Mouse (Mus musculus): Measurements from ENCODE around the gene Zc3h4. TPM values are rescaled to one million over a fixed set of nuclear protein-coding genes. Genes with fewer than 3 reads are reported as not detected.
A peak's percentile ranks its signal among the peaks of the same experiment; 100 is the strongest.

Gene Zc3h4
- polyA plus RNA-seq, 1 experiment from 2014 or later = 19.5 TPM

DNA sequence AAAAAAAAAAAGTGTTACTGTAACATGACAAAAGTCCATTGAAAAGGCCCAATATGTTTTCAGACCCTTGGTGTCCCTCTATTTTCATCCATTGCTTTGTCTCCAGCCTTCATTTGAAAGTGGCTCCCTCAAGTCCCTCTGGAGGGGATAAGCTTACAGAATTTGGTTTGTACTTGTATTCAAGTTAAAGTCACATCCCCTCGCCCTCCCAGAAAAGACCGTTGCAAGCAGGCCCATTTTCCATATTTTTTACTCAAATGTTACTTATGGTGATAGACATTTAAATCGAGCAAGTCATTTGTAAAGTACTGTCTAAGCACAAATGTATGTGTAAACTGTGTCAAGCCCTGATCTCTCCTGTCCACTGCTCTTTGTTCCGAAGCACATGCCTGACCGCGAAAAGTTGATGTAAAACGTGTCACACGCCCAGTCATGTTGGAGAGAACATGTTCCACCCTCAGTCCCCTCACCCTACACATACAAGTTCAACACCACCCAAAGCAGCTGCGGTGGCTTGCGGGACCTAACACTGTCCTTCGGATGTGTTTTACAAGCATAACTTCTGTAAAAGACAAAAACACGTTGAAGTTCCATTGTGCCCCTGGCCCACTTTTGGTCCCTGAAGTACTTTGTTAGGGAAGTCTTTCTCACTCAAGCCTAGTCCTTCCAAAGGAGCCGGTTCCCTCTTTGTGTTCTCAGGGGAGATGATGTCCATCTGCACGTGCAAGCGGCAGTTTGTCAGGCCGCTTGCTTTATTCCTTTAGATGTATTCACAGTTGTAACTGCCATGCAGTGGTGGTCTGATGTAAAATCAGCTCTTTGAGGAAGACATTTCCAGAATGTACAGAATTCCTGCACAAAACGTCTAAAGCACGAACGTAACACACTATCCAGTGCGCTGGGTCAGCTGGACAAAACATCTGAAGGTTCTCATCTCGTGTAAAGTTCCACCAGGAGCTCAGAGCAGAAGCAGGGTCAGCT lies 2.5 kb downstream of the Zc3h4 start:
- peak overlapping the region; percentile 100 for H3K27ac ChIP-seq
- H3K36me3 ChIP-seq (ENCODE audit: poor library complexity, severe bottlenecking) = 0 out of 2 replicates have a peak, but pooled peaks cover 4% of the 10 kb centered on the region
- H3K4me1 ChIP-seq = peaks cover 39% of the 10 kb centered on the region
- peak overlapping the region; percentile 100 for H3K9ac ChIP-seq
- no peaks in the 10 kb centered on the region for H3K27me3 ChIP-seq
- no peaks in the 10 kb centered on the region for H3K9me3 ChIP-seq (replicated peaks)
- H3K4me3 ChIP-seq = peak overlapping the region; percentile 92
- 24% methylated on average over 21 of the region's 21 CpGs for WGBS
- ATAC-seq = no peak
- peak overlapping the region; percentile 72 for H3K4me2 ChIP-seq

DNA sequence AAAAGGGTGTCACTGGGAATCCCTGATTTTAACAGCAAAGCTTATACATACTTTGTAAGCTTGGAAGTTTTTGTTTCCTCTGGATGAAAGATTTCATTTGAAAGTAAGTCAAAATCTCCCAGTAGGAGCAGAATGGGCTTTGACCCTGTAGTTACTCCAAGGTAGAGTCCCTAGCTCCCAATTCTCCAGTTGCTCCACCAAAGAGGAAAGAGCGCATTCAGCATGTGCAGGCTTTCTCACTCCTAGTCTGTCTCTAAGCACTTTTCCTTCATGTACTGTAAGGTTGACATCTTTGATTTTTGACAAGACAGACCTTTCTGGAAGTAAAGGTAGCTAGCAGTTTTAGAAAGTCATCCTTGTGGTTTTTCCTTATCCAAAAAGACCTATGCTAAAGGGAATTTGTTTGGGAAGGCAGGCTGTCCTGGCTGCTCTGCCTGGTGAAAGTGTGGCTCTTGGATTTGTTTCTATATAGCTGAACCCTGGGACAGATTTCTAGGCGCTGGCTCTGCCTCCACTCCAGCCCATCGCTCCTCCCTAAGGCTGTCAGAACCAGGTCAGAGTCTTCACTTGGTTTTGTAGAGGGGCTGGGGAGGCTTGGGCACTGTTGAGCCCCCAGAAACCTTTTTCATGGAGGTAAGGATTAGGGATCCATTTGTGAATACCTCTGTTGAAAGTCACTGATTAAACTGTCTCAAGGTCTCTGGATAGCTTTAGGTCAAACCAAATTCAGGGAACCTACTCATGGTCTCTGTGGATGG lies 3.8 kb downstream of the Zc3h4 start:
- Histone ChIP-seq H3K27ac (peak overlapping the region; percentile 25), H3K4me1 (peaks cover 32% of the 10 kb centered on the region), H3K36me3 (ENCODE audit: poor library complexity, severe bottlenecking) (0 out of 2 replicates have a peak, but pooled peaks cover 5% of the 10 kb centered on the region), H3K4me2 (peak overlapping the region; percentile 30), H3K9ac (peak overlapping the region; percentile 58), H3K9me3 (replicated peaks) (no peaks in the 10 kb centered on the region), H3K4me3 (peak overlapping the region; percentile 12), H3K27me3 (no peaks in the 10 kb centered on the region)
- no peak for ATAC-seq
- 85% methylated on average over 3 of the region's 3 CpGs for WGBS

DNA sequence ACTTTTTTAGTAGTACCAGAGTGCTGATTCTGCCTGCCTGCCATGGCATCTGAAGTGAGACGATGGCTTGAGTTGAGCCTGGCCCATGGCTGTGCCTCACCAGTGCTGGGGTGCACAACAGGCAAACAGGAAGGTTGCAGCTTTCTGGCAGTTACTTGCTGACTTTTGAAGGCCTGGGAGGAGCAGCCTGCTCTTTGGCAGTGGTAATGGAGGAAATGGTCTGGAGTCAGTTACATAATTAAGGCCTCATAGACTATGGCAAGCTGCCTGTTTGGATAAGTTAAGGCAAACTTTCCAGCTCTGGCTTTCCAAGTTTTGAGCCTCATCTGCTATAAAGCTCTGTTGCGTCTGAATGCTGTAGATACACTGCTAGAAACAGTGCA lies 4.4 kb downstream of the Zc3h4 start:
- Histone ChIP-seq H3K4me1 (peaks cover 32% of the 10 kb centered on the region), H3K4me2 (peak overlapping the region; percentile 30), H3K36me3 (ENCODE audit: poor library complexity, severe bottlenecking) (0 out of 2 replicates have a peak, but pooled peaks cover 5% of the 10 kb centered on the region), H3K4me3 (peak overlapping the region; percentile 12; the same call in 1 of the 2 replicates), H3K27me3 (no peaks in the 10 kb centered on the region), H3K27ac (peak overlapping the region; percentile 25), H3K9ac (peak overlapping the region; percentile 58), H3K9me3 (replicated peaks) (no peaks in the 10 kb centered on the region)
- no peak for ATAC-seq
- WGBS = 82% methylated on average over 2 of the region's 2 CpGs

DNA sequence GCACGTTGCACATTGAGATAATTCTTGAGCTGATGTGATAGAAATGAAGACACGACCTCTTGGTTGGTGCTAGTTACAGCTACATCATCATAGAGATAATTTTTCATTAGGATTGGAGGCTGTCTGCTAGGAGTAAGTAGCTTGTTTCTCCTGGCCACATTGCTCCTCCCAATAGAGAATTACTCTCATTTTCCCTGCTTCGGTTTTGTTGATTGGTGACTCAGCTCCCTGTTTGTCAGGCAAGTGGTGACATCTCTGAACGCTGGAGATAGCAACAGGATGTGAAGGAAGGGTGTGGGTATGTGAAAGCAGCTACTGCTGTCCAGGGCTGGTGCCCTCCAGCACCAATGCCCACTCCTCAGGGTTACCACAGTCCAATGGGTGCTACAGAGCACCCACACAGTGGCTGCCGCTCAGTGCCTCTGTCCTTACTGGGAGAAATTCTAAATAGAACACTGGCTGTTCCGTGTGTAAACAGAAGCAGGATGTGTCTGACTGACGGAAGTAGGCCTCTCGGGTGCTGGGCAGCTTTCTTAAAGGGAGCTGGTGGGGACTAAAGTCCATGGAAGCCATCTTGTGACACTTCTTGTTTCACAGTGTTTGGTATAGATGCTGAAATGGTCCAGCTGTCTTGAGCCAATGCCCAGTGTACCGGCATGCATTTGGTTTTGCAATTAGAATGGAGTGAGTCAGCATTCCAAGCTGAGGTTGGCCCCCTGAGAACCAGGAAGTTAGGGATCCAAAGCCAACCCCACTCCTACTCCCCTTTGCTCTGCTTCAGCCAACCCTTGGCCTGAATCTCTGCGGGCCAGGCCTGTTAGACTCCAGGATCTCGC lies 5.0 kb downstream of the Zc3h4 start:
- Histone ChIP-seq H3K27me3 (no peaks in the 10 kb centered on the region), H3K4me3 (0 out of 2 replicates have a peak overlapping the region, but pooled peaks have one; percentile 7), H3K4me1 (peaks cover 32% of the 10 kb centered on the region), H3K9ac (peak overlapping the region; percentile 58), H3K4me2 (peak overlapping the region; percentile 38), H3K9me3 (replicated peaks) (no peaks in the 10 kb centered on the region), H3K36me3 (ENCODE audit: poor library complexity, severe bottlenecking) (peaks cover 10% of the 10 kb centered on the region), H3K27ac (peak overlapping the region; percentile 25)
- ATAC-seq = no peak
- 78% methylated on average over 11 of the region's 11 CpGs for WGBS

DNA sequence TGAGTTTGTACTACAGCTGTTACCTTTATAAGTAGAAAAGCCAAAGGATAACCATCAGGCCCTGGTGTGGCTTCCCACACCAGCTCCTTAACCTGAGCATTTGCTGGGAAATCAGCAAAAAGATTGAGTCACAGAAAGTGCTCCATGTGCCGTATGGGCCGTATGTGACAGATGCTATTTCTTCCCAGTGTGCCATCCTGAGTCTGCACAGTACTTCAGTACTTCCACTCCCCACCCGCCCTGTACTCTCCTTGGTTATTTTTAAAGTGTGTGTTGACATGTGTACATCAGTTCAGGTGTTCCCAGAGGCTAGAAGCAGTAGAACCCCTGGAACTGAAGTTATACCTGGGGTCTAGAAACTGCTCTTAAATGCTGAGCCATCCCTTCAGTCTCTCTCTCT lies 6.3 kb downstream of the Zc3h4 start:
- 92% methylated on average over 3 of the region's 3 CpGs for WGBS
- H3K4me1 ChIP-seq = peaks cover 41% of the 10 kb centered on the region
- ATAC-seq = no peak
- H3K9ac ChIP-seq = no peak overlapping the region
- no peak overlapping the region for H3K27ac ChIP-seq
- no peak overlapping the region for H3K4me2 ChIP-seq
- no peaks in the 10 kb centered on the region for H3K9me3 ChIP-seq (replicated peaks)
- H3K36me3 ChIP-seq (ENCODE audit: poor library complexity, severe bottlenecking) = peaks cover 17% of the 10 kb centered on the region
- H3K4me3 ChIP-seq = no peak overlapping the region
- H3K27me3 ChIP-seq = no peaks in the 10 kb centered on the region

DNA sequence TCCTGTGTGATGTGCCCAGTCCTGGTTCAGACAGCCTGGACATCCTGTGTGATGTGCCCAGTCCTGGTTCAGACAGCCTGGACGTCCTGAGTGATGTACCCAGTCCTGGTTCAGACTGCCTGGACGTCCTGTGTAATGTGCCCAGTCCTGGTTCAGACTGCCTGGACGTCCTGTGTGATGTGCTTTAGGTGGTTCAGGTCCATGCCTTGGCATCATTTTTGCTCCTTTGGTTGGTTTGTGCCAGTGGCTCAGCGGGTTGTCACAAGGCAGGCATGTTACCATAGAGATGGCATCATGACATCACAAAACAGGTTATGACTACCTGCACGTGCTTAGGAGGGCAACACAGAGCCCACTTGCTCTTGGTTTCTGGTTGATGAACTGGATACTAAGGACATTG lies 10.4 kb downstream of the Zc3h4 start:
- Histone ChIP-seq H3K27ac (no peak overlapping the region), H3K9ac (no peak overlapping the region), H3K9me3 (replicated peaks) (no peaks in the 10 kb centered on the region), H3K4me1 (peaks cover 34% of the 10 kb centered on the region), H3K36me3 (ENCODE audit: poor library complexity, severe bottlenecking) (peaks cover 30% of the 10 kb centered on the region), H3K4me2 (no peak overlapping the region), H3K27me3 (no peaks in the 10 kb centered on the region), H3K4me3 (no peak overlapping the region)
- no peak for ATAC-seq
- WGBS = 91% methylated on average over 5 of the region's 5 CpGs

DNA sequence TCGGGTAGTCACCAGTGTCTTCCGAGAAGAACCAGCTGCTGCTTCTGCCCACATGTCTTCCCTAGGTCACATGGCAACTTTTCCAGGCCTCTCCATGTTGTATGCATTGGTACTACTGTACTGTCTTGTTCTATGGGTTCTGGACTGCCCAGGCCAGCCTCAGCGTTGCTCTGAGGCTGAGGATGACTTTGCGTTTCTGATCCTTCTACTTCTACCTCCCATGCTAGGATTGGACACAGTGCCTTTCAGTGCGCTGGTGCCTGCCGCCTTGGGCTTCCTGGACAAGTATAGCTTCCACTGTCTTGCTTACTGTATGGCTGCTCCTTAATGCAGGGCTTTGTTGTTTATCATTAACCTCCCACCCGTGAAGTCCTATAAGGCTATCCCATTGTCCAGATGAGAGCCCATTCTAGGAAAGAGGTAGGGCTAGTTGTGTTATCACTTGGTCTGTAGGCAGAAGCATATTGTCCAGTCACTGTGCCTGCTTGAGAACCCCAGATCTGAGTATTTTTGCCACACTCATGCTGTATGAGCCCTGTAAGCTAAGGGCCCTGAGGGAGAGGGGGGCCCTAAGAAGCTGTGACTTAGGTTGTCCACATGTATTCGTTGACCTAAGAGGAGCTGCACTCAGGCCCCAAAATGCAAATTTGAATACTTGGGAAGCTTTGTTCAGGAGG lies 11.6 kb downstream of the Zc3h4 start:
- Histone ChIP-seq H3K36me3 (ENCODE audit: poor library complexity, severe bottlenecking) (peaks cover 42% of the 10 kb centered on the region), H3K9ac (0 out of 2 replicates have a peak overlapping the region, but pooled peaks have one; percentile 17), H3K4me3 (no peak overlapping the region), H3K4me1 (peaks cover 30% of the 10 kb centered on the region), H3K27ac (peak overlapping the region; percentile 11; the same call in 1 of the 2 replicates), H3K27me3 (no peaks in the 10 kb centered on the region), H3K4me2 (no peak overlapping the region), H3K9me3 (replicated peaks) (no peaks in the 10 kb centered on the region)
- ATAC-seq = no peak
- WGBS = 84% methylated on average over 8 of the region's 8 CpGs

DNA sequence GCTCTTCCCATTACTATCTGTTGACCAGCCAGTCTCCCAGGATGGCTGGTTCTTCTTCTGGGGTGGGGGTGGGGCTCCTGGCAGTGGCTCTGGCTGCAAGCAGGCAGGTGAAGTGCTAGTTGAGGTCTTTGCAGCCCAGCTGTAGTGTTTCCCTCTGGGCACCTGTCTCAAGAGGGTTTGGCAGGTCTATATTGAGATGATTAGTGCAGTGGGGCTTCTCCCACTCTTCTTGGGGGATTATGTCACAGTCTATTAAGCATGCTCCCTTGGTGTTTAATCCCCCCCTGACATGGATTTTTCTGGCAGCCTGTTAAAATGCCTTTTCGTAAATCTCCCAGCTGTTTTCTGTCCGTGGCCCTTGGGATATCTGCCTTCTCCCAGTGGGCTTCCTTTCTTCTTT lies 12.2 kb downstream of the Zc3h4 start:
- peaks cover 30% of the 10 kb centered on the region for H3K4me1 ChIP-seq
- 0 out of 2 replicates have a peak overlapping the region, but pooled peaks have one; percentile 17 for H3K9ac ChIP-seq
- H3K36me3 ChIP-seq (ENCODE audit: poor library complexity, severe bottlenecking) = peaks cover 48% of the 10 kb centered on the region
- no peak for ATAC-seq
- H3K27ac ChIP-seq = peak overlapping the region; percentile 11; the same call in 1 of the 2 replicates
- no peak overlapping the region for H3K4me2 ChIP-seq
- no peak overlapping the region for H3K4me3 ChIP-seq
- no peaks in the 10 kb centered on the region for H3K27me3 ChIP-seq
- H3K9me3 ChIP-seq (replicated peaks) = no peaks in the 10 kb centered on the region
- 47% methylated on average over 2 of the region's 2 CpGs for WGBS

DNA sequence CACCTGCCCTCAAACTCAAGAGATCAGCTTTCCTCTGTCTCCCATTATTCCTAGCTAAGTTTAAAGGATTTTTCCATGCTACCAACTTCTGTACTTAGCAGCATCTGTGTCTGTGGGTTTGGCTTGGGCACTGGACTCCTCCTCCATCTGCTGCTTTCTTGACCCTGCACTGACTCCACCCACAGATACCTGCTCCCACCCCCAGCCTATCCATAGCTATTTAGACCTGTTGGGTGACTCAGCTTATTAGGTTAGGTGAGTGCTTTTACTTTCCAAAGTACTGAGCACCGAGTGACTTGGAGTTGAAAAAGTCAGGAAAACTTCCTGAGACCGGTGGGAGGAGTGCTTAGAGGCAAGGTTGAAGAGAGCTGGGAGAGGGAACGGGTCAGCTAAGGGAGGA lies 14.7 kb downstream of the Zc3h4 start:
- Histone ChIP-seq H3K9ac (no peak overlapping the region), H3K27me3 (no peaks in the 10 kb centered on the region), H3K9me3 (replicated peaks) (no peaks in the 10 kb centered on the region), H3K4me3 (no peak overlapping the region), H3K36me3 (ENCODE audit: poor library complexity, severe bottlenecking) (peaks cover 66% of the 10 kb centered on the region), H3K27ac (no peak overlapping the region), H3K4me1 (peaks cover 30% of the 10 kb centered on the region), H3K4me2 (no peak overlapping the region)
- 86% methylated on average over 3 of the region's 3 CpGs for WGBS
- no peak for ATAC-seq

DNA sequence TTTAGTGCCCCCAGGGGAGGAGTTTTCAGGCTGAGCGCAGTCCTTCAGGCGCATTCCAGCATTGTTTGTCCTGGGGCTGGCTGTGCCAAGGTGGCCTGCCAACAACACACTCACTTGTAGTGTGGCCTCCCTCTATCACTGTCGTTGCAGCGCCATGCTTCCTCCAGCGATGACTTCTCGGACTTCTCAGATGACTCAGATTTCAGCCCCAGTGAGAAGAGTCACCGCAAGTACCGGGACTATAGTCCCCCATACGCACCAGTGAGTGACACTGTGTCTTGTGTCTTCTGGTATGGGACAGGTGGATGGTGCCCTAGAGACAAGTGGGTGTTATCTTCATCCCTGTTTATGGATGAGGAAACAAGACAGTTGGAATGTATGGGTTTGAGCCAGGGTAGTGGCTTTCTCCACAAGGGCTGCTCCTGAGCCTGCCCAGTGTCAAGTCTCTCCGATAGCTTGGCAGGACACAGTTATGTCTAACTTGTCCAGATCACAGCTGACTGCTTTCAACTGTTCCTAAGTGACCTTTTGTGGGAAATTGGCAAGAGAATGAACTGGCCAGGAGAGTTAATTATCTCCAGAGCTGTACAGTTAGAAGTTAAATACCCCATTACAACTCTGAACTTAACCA lies 16.5 kb downstream of the Zc3h4 start:
- Histone ChIP-seq H3K27me3 (no peaks in the 10 kb centered on the region), H3K36me3 (ENCODE audit: poor library complexity, severe bottlenecking) (peaks cover 74% of the 10 kb centered on the region), H3K4me1 (peaks cover 19% of the 10 kb centered on the region), H3K9me3 (replicated peaks) (no peaks in the 10 kb centered on the region), H3K4me2 (no peak overlapping the region), H3K9ac (no peak overlapping the region), H3K27ac (no peak overlapping the region), H3K4me3 (no peak overlapping the region)
- no peak for ATAC-seq
- WGBS = 93% methylated on average over 10 of the region's 10 CpGs
